Mouse (Mus musculus) left cerebral cortex, adult 18-20 months (tissue): ENCODE results near the gene Adcy4. TPM values are rescaled to one million over a fixed set of nuclear protein-coding genes. Genes with fewer than 3 reads are reported as not detected.

ENCODE experiments used
- DNase-seq, 2 experiments: peaks; one replicate each; pipeline ENCODE4 v3.0.0; 2021 to 2022; ENCODE audit warnings: low spot score in 2 of 2, mixed read lengths in 1 of 2
- long read RNA-seq, 2 experiments: library from polyadenylated mRNA; stranded (forward); transcript quantifications; one replicate each; pipeline ENCODE4 v2.0.0; 2021
- total RNA-seq, 2 experiments: library from RNA; stranded (reverse); gene quantifications; 2 replicates each; pipeline ENCODE4 v1.2.3; 2021

Adcy4 gene
- total RNA-seq, result 1 to 10 TPM; 4.9 to 8.6 TPM
- long read RNA-seq, experiment 1, partial matches to known transcripts, result 0 of 5 reads
- long read RNA-seq, experiment 1, other reads (novel, unspliced or antisense), result 2 of 5 reads
- long read RNA-seq, experiment 2, partial matches to known transcripts, result 3 of 9 reads
- long read RNA-seq, experiment 2, other reads (novel, unspliced or antisense), result 5 of 9 reads

- no peak for DNase-seq
Measured at GRCm38 (mm10) chr14:55783958-55784235, at the start of gene Adcy4. Gene Adcy4, minus strand, starts transcription at chr14:55784095.

GRCm38 (mm10) chr14:55833126-55833525, 49.2 kb upstream of the Adcy4 start:
- DNase-seq, result no peak

- no peak for DNase-seq
Measured at GRCm38 (mm10) chr14:55830331-55830730, 46.4 kb upstream of the Adcy4 start.

GRCm38 (mm10) chr14:55829854-55830253, 46.0 kb upstream of the Adcy4 start:
- DNase-seq, result no peak

- no peak for DNase-seq
Measured at GRCm38 (mm10) chr14:55828716-55829263, 44.9 kb upstream of the Adcy4 start.

- DNase-seq, result no peak
Measured at GRCm38 (mm10) chr14:55826551-55827340, 42.9 kb upstream of the Adcy4 start.

GRCm38 (mm10) chr14:55826142-55826541, 42.2 kb upstream of the Adcy4 start:
- DNase-seq, result no peak

- no peak for DNase-seq
Measured at GRCm38 (mm10) chr14:55825216-55826051, 41.5 kb upstream of the Adcy4 start.

- DNase-seq, result no peak
Measured at GRCm38 (mm10) chr14:55824481-55825215, 40.8 kb upstream of the Adcy4 start.

- no peak for DNase-seq
Measured at GRCm38 (mm10) chr14:55824001-55824480, 40.1 kb upstream of the Adcy4 start.

- no peak for DNase-seq
Measured at GRCm38 (mm10) chr14:55822991-55823762, 39.3 kb upstream of the Adcy4 start, which contains the start of gene Nfatc4. Gene Nfatc4, plus strand, starts transcription at chr14:55823144.

GRCm38 (mm10) chr14:55822435-55822990, 38.6 kb upstream of the Adcy4 start:
- peak; percentile 39 to 42 for DNase-seq

- no peak for DNase-seq
Measured at GRCm38 (mm10) chr14:55820576-55820975, 36.7 kb upstream of the Adcy4 start.

GRCm38 (mm10) chr14:55819845-55820405, 36.0 kb upstream of the Adcy4 start:
- no peak for DNase-seq

- no peak for DNase-seq
Measured at GRCm38 (mm10) chr14:55815310-55815751, 31.4 kb upstream of the Adcy4 start.

- peak; percentile 35 to 48 for DNase-seq
Measured at GRCm38 (mm10) chr14:55814885-55815284, 31.0 kb upstream of the Adcy4 start.

GRCm38 (mm10) chr14:55795380-55796163, 11.7 kb upstream of the Adcy4 start:
- no peak for DNase-seq

GRCm38 (mm10) chr14:55793946-55794345, 10.1 kb upstream of the Adcy4 start:
- no peak for DNase-seq
